Comparison of ENCODE assay signal across 8 mouse cellular contexts in the genomic region with DNA sequence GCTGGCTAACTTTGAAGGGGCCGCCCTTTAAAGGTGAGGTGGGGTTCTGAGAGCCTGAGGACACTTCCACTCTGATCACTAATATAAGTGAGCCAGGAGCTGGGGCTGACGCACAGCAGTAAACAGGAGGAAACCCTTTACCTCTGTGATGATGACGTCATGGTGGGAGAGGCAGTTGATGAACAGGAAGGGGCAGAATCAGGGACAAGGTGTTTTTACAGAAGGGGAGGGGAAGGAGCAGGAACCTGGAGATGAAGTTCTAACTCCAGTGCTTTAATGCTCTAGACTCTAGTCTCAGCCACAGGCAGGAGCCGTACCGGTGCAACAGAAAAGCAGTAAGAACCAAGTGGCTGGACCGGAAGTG. TPM values are rescaled to one million over a fixed set of nuclear protein-coding genes. Genes with fewer than 3 reads are reported as not detected.
DNase-seq lines count a peak whose midpoint lies in the region; ATAC-seq and TF ChIP-seq lines count a peak whose summit lies in the region.

No protein-coding gene starts in this region.

- H3K4me3 ChIP-seq in heart, embryonic 12.5 days, result peak overlapping the region; percentile 88
- H3K4me3 ChIP-seq in CH12.LX (replicated peaks in 1 of 3; ENCODE audit: low read depth in 2 of 3, low read length in 2 of 3, poor library complexity in 1 of 3) (peak overlapping the region; percentile 85 to 95 (median 91)), macrophage (ENCODE audit: inconsistent target) (peak overlapping the region; percentile 54)
- H3K4me3 ChIP-seq in embryonic facial prominence, embryonic 12.5 days, result peak overlapping the region; percentile 79
- H3K4me3 ChIP-seq in intestine, embryonic 16.5 days (ENCODE audit: low read length), result peak overlapping the region; percentile 95
- H3K4me3 ChIP-seq in stomach, postnatal 0 days (ENCODE audit: low read depth, low read length), result peak overlapping the region; percentile 75

- in situ Hi-C loops in CH12.LX (cut with MboI; ENCODE audit: low pct_ligation_motif_present, low pct_unique_long_range_greater_than_20kb, low sequenced_read_pairs), result no loop called here

- H3K9me3 ChIP-seq in heart, embryonic 12.5 days (replicated peaks), result no peaks in the 10 kb centered on the region
- H3K9me3 ChIP-seq in CH12.LX (replicated peaks; ENCODE audit: low read length), result no peaks in the 10 kb centered on the region
- H3K9me3 ChIP-seq in embryonic facial prominence, embryonic 12.5 days, result no peaks in the 10 kb centered on the region
- H3K9me3 ChIP-seq in intestine, embryonic 16.5 days (ENCODE audit: control insufficient read depth, low read length), result no peaks in the 10 kb centered on the region
- H3K9me3 ChIP-seq in stomach, postnatal 0 days (ENCODE audit: control insufficient read depth, low read length), result no peaks in the 10 kb centered on the region

- peak; percentile 70 for ATAC-seq in heart, embryonic 12.5 days (ENCODE audit: insufficient number of reproducible peaks, low FRiP score)
- ATAC-seq in embryonic facial prominence, embryonic 12.5 days (ENCODE audit: insufficient number of reproducible peaks, insufficient read depth, low FRiP score, low TSS enrichment), result peak; percentile 22; the same call in 1 of the 2 replicates
- ATAC-seq in intestine, embryonic 16.5 days, result peak; percentile 71
- ATAC-seq in stomach, postnatal 0 days (ENCODE audit: low FRiP score, low TSS enrichment), result peak; percentile 79

- no peak for DNase-seq in heart, adult 18-20 months
- DNase-seq in CH12.LX (ENCODE audit: extremely low read depth), result peak; percentile 75
- DNase-seq in stomach, postnatal 0 days (ENCODE audit: low spot score), result peak; percentile 64
- DNase-seq in thymus, postnatal 36 days, result no peak

- H3K79me2 ChIP-seq in CH12.LX (replicated peaks; ENCODE audit: control insufficient read depth, extremely low read depth, insufficient read depth, poor library complexity, severe bottlenecking) (peaks cover 7% of the 10 kb centered on the region; the same call in 1 of the 2 replicates), macrophage (ENCODE audit: inconsistent target) (peaks cover 10% of the 10 kb centered on the region)

- TF ChIP-seq POLR2A in CH12.LX (IDR thresholded peaks at IDR 0.05; ENCODE audit: low read depth, low read length), result no peak

- TF ChIP-seq EP300 in CH12.LX (IDR thresholded peaks at IDR 0.05; ENCODE audit: low read length), result no peak
- no peak for TF ChIP-seq EP300 in stomach, postnatal 0 days (optimal IDR thresholded peaks at IDR 0.05)

- peak overlapping the region; percentile 96 for H3K4me2 ChIP-seq in heart, embryonic 12.5 days
- peak overlapping the region; percentile 46 for H3K4me2 ChIP-seq in CH12.LX (ENCODE audit: insufficient read depth, low read depth, poor library complexity, severe bottlenecking)
- H3K4me2 ChIP-seq in embryonic facial prominence, embryonic 12.5 days (replicated peaks), result peak overlapping the region; percentile 94
- H3K4me2 ChIP-seq in intestine, embryonic 16.5 days (ENCODE audit: low read depth, low read length), result peak overlapping the region; percentile 95
- peak overlapping the region; percentile 98 for H3K4me2 ChIP-seq in stomach, postnatal 0 days (replicated peaks; ENCODE audit: low read depth)

- H3K27me3 ChIP-seq in heart, embryonic 12.5 days (replicated peaks), result no peaks in the 10 kb centered on the region
- H3K27me3 ChIP-seq in CH12.LX (replicated peaks), result no peaks in the 10 kb centered on the region
- no peaks in the 10 kb centered on the region for H3K27me3 ChIP-seq in embryonic facial prominence, embryonic 12.5 days
- H3K27me3 ChIP-seq in intestine, embryonic 16.5 days (replicated peaks; ENCODE audit: control insufficient read depth, insufficient read depth, low read length), result no peaks in the 10 kb centered on the region
- H3K27me3 ChIP-seq in stomach, postnatal 0 days (ENCODE audit: control insufficient read depth, insufficient read depth, low read length), result no peaks in the 10 kb centered on the region

- 12% methylated on average over 6 of the region's 6 CpGs for WGBS in heart, embryonic 12.5 days
- WGBS in embryonic facial prominence, embryonic 12.5 days, result 15% methylated on average over 6 of the region's 6 CpGs
- 12% methylated on average over 6 of the region's 6 CpGs for WGBS in intestine, embryonic 16.5 days
- WGBS in macrophage (ENCODE audit: missing documents), result 18% methylated on average over 5 of the region's 6 CpGs
- 11% methylated on average over 6 of the region's 6 CpGs for WGBS in stomach, postnatal 0 days

- peaks cover 16% of the 10 kb centered on the region for H3K4me1 ChIP-seq in heart, embryonic 12.5 days (replicated peaks)
- H3K4me1 ChIP-seq in CH12.LX (ENCODE audit: control insufficient read depth in 1 of 2, insufficient read depth in 2 of 2), result peaks cover 7 to 14% of the 10 kb centered on the region in 2 experiments
- H3K4me1 ChIP-seq in embryonic facial prominence, embryonic 12.5 days, result peaks cover 9% of the 10 kb centered on the region; the same call in 1 of the 2 replicates
- H3K4me1 ChIP-seq in intestine, embryonic 16.5 days (ENCODE audit: control insufficient read depth, insufficient read depth, low read length), result peaks cover 15% of the 10 kb centered on the region
- H3K4me1 ChIP-seq in stomach, postnatal 0 days (replicated peaks; ENCODE audit: control insufficient read depth, insufficient read depth), result peaks cover 3% of the 10 kb centered on the region

- TF ChIP-seq CTCF in CH12.LX (conservative IDR thresholded peaks at IDR 0.05 in 1 of 2, IDR thresholded peaks at IDR 0.05 in 1 of 2; ENCODE audit: low read depth in 2 of 2, low read length in 2 of 2), result no peak
- no peak for TF ChIP-seq CTCF in stomach, postnatal 0 days (IDR thresholded peaks at IDR 0.05; ENCODE audit: low read depth)

- dilution Hi-C loops in CH12.LX (cut with MboI; ENCODE audit: extremely low pct_ligation_motif_present, extremely low pct_unique_long_range_greater_than_20kb, low sequenced_read_pairs), result no loop called here

- H3K36me3 ChIP-seq in heart, embryonic 12.5 days, result peaks cover 76% of the 10 kb centered on the region
- H3K36me3 ChIP-seq in CH12.LX (replicated peaks in 1 of 2; ENCODE audit: control insufficient read depth in 1 of 2, insufficient read depth in 1 of 2, low read length in 1 of 2) (peaks cover 61 to 79% of the 10 kb centered on the region in 2 experiments), macrophage (ENCODE audit: inconsistent target) (peaks cover 31% of the 10 kb centered on the region; the same call in 1 of the 2 replicates)
- peaks cover 72% of the 10 kb centered on the region for H3K36me3 ChIP-seq in embryonic facial prominence, embryonic 12.5 days
- H3K36me3 ChIP-seq in intestine, embryonic 16.5 days (ENCODE audit: control insufficient read depth, insufficient read depth, low read length), result peaks cover 32% of the 10 kb centered on the region
- H3K36me3 ChIP-seq in stomach, postnatal 0 days (ENCODE audit: control insufficient read depth, insufficient read depth, low read length), result peaks cover 29% of the 10 kb centered on the region

- peak overlapping the region; percentile 93 for H3K27ac ChIP-seq in heart, embryonic 12.5 days (ENCODE audit: poor library complexity, severe bottlenecking)
- peak overlapping the region; percentile 77 for H3K27ac ChIP-seq in CH12.LX (ENCODE audit: insufficient read depth, low read depth)
- H3K27ac ChIP-seq in embryonic facial prominence, embryonic 12.5 days, result peak overlapping the region; percentile 95
- H3K27ac ChIP-seq in intestine, embryonic 16.5 days (ENCODE audit: low read length), result peak overlapping the region; percentile 89
- no peak overlapping the region for H3K27ac ChIP-seq in macrophage
- H3K27ac ChIP-seq in stomach, postnatal 0 days (replicated peaks), result peak overlapping the region; percentile 94

- no peak for TF ChIP-seq RAD21 in CH12.LX (IDR thresholded peaks at IDR 0.05; ENCODE audit: low read depth, low read length)

- peak overlapping the region; percentile 94 for H3K9ac ChIP-seq in heart, embryonic 12.5 days
- peak overlapping the region; percentile 74 for H3K9ac ChIP-seq in CH12.LX (ENCODE audit: insufficient read depth, low read depth)
- peak overlapping the region; percentile 77 for H3K9ac ChIP-seq in embryonic facial prominence, embryonic 12.5 days
- H3K9ac ChIP-seq in intestine, embryonic 16.5 days (ENCODE audit: low read depth, low read length), result peak overlapping the region; percentile 92
- peak overlapping the region; percentile 79 for H3K9ac ChIP-seq in stomach, postnatal 0 days (ENCODE audit: low read length)

RNA-seq across cellular contexts. Expression of a gene that starts 0.7 kb away (rescaled TPM):
- polyA plus RNA-seq in heart, embryonic 12.5 days (2016; fragmentation: Nextera tagmentation; extraction: Ambion mirVana), result 48.2 and 50.9 TPM in 2 replicates
- 10 to 100 TPM; 12.0 to 15.1 TPM for total RNA-seq in heart, adult 18-20 months (2021)
- total RNA-seq in CH12.LX (2012; rRNA removed), result 51.6 and 58.6 TPM in 2 replicates
- total RNA-seq in CH12.LX (2014; rRNA removed), result 79.7 and 102 TPM in 2 replicates
- 62.1 and 70.8 TPM in 2 replicates for polyA plus RNA-seq in CH12.LX (2012; ENCODE audit: insufficient read length, low read depth)
- polyA plus RNA-seq in embryonic facial prominence, embryonic 12.5 days (2016; fragmentation: Nextera tagmentation; extraction: Ambion mirVana), result 70.2 and 71.2 TPM in 2 replicates
- 76.0 and 77.1 TPM in 2 replicates for polyA plus RNA-seq in intestine, embryonic 16.5 days (2015; fragmentation: Nextera tagmentation; extraction: Ambion mirVana)
- 10 to 100 TPM in 11 of 26 experiments, 1 to 10 TPM in 15; 1.1 to 27.3 (median 8.8) TPM for total RNA-seq in macrophage (2018; cell fraction: chromatin; rRNA removed)
- 1 to 10 TPM; 1.8 to 7.9 (median 4.1) TPM for total RNA-seq in macrophage (2018; cell fraction: cytosol; rRNA removed)
- total RNA-seq in macrophage (2018; cell fraction: nucleus; rRNA removed), result 10 to 100 TPM in 7 of 26 experiments, 1 to 10 TPM in 18, under 1 TPM in 1; 0.92 to 27.5 (median 5.8) TPM
- polyA plus RNA-seq in macrophage (2018), result 2.2 to 7.5 TPM (median 6.1 TPM) in 3 replicates
- polyA plus RNA-seq in stomach, postnatal 0 days (2015; fragmentation: Nextera tagmentation; extraction: Ambion mirVana), result 61.7 and 62.7 TPM in 2 replicates

RNA-seq across cellular contexts. Expression of a gene that starts 6.9 kb away (rescaled TPM):
- 281 and 286 TPM in 2 replicates for polyA plus RNA-seq in heart, embryonic 12.5 days (2016; fragmentation: Nextera tagmentation; extraction: Ambion mirVana)
- 100 to 1,000 TPM; 213 to 219 TPM for total RNA-seq in heart, adult 18-20 months (2021)
- 225 and 266 TPM in 2 replicates for total RNA-seq in CH12.LX (2012; rRNA removed)
- total RNA-seq in CH12.LX (2014; rRNA removed), result 213 and 228 TPM in 2 replicates
- polyA plus RNA-seq in CH12.LX (2012; ENCODE audit: insufficient read length, low read depth), result 217 and 262 TPM in 2 replicates
- 322 and 341 TPM in 2 replicates for polyA plus RNA-seq in embryonic facial prominence, embryonic 12.5 days (2016; fragmentation: Nextera tagmentation; extraction: Ambion mirVana)
- 292 and 296 TPM in 2 replicates for polyA plus RNA-seq in intestine, embryonic 16.5 days (2015; fragmentation: Nextera tagmentation; extraction: Ambion mirVana)
- total RNA-seq in macrophage (2018; cell fraction: chromatin; rRNA removed), result 10 to 100 TPM in 24 of 26 experiments, 1 to 10 TPM in 2; 5.9 to 54.7 (median 20.9) TPM
- 100 to 1,000 TPM; 149 to 210 (median 177) TPM for total RNA-seq in macrophage (2018; cell fraction: cytosol; rRNA removed)
- total RNA-seq in macrophage (2018; cell fraction: nucleus; rRNA removed), result 10 to 100 TPM; 15.7 to 76.5 (median 48.7) TPM
- 203 to 260 TPM (median 230 TPM) in 3 replicates for polyA plus RNA-seq in macrophage (2018)
- 299 and 309 TPM in 2 replicates for polyA plus RNA-seq in stomach, postnatal 0 days (2015; fragmentation: Nextera tagmentation; extraction: Ambion mirVana)

RNA-seq across cellular contexts. Expression of a gene that starts 13.7 kb away (rescaled TPM):
- 15.8 and 16.1 TPM in 2 replicates for polyA plus RNA-seq in heart, embryonic 12.5 days (2016; fragmentation: Nextera tagmentation; extraction: Ambion mirVana)
- 10 to 100 TPM in 1 of 2 experiments, 1 to 10 TPM in 1; 8.8 to 11.0 TPM for total RNA-seq in heart, adult 18-20 months (2021)
- total RNA-seq in CH12.LX (2012; rRNA removed), result 7.8 and 13.2 TPM in 2 replicates
- total RNA-seq in CH12.LX (2014; rRNA removed), result 5.7 and 6.0 TPM in 2 replicates
- polyA plus RNA-seq in CH12.LX (2012; ENCODE audit: insufficient read length, low read depth), result 10.7 and 13.0 TPM in 2 replicates
- polyA plus RNA-seq in embryonic facial prominence, embryonic 12.5 days (2016; fragmentation: Nextera tagmentation; extraction: Ambion mirVana), result 18.1 and 24.5 TPM in 2 replicates
- polyA plus RNA-seq in intestine, embryonic 16.5 days (2015; fragmentation: Nextera tagmentation; extraction: Ambion mirVana), result 13.5 and 16.3 TPM in 2 replicates
- 10 to 100 TPM; 17.0 to 66.1 (median 33.9) TPM for total RNA-seq in macrophage (2018; cell fraction: chromatin; rRNA removed)
- 10 to 100 TPM in 23 of 26 experiments, 1 to 10 TPM in 3; 7.2 to 22.3 (median 13.5) TPM for total RNA-seq in macrophage (2018; cell fraction: cytosol; rRNA removed)
- 10 to 100 TPM; 12.1 to 68.5 (median 27.4) TPM for total RNA-seq in macrophage (2018; cell fraction: nucleus; rRNA removed)
- polyA plus RNA-seq in macrophage (2018), result 15.6 to 41.2 TPM (median 24.1 TPM) in 3 replicates
- 10.1 and 10.4 TPM in 2 replicates for polyA plus RNA-seq in stomach, postnatal 0 days (2015; fragmentation: Nextera tagmentation; extraction: Ambion mirVana)

RNA-seq across cellular contexts. Expression of a gene that starts 19.6 kb away (rescaled TPM):
- polyA plus RNA-seq in heart, embryonic 12.5 days (2016; fragmentation: Nextera tagmentation; extraction: Ambion mirVana), result 12.9 and 13.7 TPM in 2 replicates
- 1 to 10 TPM; 6.4 to 6.6 TPM for total RNA-seq in heart, adult 18-20 months (2021)
- total RNA-seq in CH12.LX (2012; rRNA removed), result 6.3 and 9.7 TPM in 2 replicates
- total RNA-seq in CH12.LX (2014; rRNA removed), result 4.7 and 4.9 TPM in 2 replicates
- 6.5 and 9.1 TPM in 2 replicates for polyA plus RNA-seq in CH12.LX (2012; ENCODE audit: insufficient read length, low read depth)
- polyA plus RNA-seq in embryonic facial prominence, embryonic 12.5 days (2016; fragmentation: Nextera tagmentation; extraction: Ambion mirVana), result 32.4 and 32.9 TPM in 2 replicates
- 7.1 and 7.7 TPM in 2 replicates for polyA plus RNA-seq in intestine, embryonic 16.5 days (2015; fragmentation: Nextera tagmentation; extraction: Ambion mirVana)
- total RNA-seq in macrophage (2018; cell fraction: chromatin; rRNA removed), result 100 to 1,000 TPM in 10 of 26 experiments, 10 to 100 TPM in 16; 14.9 to 367 (median 57.3) TPM
- 100 to 1,000 TPM in 3 of 26 experiments, 10 to 100 TPM in 15, 1 to 10 TPM in 8; 8.4 to 139 (median 12.8) TPM for total RNA-seq in macrophage (2018; cell fraction: cytosol; rRNA removed)
- 100 to 1,000 TPM in 9 of 26 experiments, 10 to 100 TPM in 17; 10.4 to 250 (median 62.3) TPM for total RNA-seq in macrophage (2018; cell fraction: nucleus; rRNA removed)
- polyA plus RNA-seq in macrophage (2018), result 5.1 to 8.7 TPM (median 7.9 TPM) in 3 replicates
- polyA plus RNA-seq in stomach, postnatal 0 days (2015; fragmentation: Nextera tagmentation; extraction: Ambion mirVana), result 8.0 and 9.7 TPM in 2 replicates

Comparison
In these comparisons a context has a peak if more than half of its experiments do, and no peak if none do; other contexts are left out.
1. ATAC-seq: peak in every context shown above with its lines; median percentile 79 in stomach, postnatal 0 days; 71 in intestine, embryonic 16.5 days; 70 in heart, embryonic 12.5 days; 22 in embryonic facial prominence, embryonic 12.5 days.
2. H3K4me2 ChIP-seq: peak in every context shown above with its lines; median percentile 98 in stomach, postnatal 0 days; 96 in heart, embryonic 12.5 days; 95 in intestine, embryonic 16.5 days; 94 in embryonic facial prominence, embryonic 12.5 days; 46 in CH12.LX.
3. DNase-seq: peak in CH12.LX (single experiment) and stomach, postnatal 0 days (single experiment); none in heart, adult 18-20 months (0 of 2) and thymus, postnatal 36 days (0 of 2).
4. Peak in every context shown above with its lines, with median percentiles within 50 percentile points of each other: H3K4me3 ChIP-seq and H3K9ac ChIP-seq.